Mouse (Mus musculus) mammary gland, adult 2 months (tissue): ENCODE measurements around the gene Tctex1d4. TPM values are rescaled to one million over a fixed set of nuclear protein-coding genes. Genes with fewer than 3 reads are reported as not detected.

Experiments used
- polyA plus RNA-seq: library from polyadenylated mRNA; depleted of rRNA; stranded (reverse); fragments of >200 nt; gene quantifications from 2 replicates; pipeline ENCODE4 v1.2.3, GENCODE M21; 2012; ENCODE audit warnings: low replicate concordance; rRNA removed

Tctex1d4 gene
- polyA plus RNA-seq: 0.24 and 0.92 TPM in 2 replicates

DNA sequence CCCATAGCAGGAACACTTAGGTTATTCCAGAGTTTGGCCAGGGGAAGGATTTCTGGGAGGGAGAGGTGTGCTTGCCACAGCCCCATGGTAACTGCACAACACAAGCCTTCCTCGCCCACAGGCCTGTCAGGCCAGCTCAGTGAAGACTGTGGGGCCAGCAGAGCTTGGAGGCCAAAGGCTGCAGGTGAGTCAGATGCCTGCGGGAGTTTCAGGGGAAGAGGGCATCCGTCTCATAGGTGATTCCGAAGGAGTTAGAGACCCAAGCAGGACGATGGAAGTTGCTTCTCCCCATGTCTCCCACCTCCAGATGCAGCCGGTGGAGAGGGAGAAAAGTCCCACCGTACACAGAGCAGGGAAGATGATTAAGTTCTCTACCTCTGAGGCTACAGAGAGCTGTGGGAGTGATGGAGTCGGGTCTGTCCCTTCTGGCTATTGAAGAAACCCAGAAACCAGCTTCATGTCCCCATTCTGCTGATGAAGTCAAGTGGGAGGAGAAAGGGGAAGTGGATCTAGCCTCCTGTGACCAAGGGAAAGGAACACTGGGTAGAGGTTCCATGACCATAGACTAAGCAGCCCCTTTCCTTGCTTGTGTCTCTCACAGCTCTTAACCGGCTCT lies at the start of gene Tctex1d4:
Tctex1d4 (plus strand) TSS at position 120 of the 616 bp plus-strand sequence.

DNA sequence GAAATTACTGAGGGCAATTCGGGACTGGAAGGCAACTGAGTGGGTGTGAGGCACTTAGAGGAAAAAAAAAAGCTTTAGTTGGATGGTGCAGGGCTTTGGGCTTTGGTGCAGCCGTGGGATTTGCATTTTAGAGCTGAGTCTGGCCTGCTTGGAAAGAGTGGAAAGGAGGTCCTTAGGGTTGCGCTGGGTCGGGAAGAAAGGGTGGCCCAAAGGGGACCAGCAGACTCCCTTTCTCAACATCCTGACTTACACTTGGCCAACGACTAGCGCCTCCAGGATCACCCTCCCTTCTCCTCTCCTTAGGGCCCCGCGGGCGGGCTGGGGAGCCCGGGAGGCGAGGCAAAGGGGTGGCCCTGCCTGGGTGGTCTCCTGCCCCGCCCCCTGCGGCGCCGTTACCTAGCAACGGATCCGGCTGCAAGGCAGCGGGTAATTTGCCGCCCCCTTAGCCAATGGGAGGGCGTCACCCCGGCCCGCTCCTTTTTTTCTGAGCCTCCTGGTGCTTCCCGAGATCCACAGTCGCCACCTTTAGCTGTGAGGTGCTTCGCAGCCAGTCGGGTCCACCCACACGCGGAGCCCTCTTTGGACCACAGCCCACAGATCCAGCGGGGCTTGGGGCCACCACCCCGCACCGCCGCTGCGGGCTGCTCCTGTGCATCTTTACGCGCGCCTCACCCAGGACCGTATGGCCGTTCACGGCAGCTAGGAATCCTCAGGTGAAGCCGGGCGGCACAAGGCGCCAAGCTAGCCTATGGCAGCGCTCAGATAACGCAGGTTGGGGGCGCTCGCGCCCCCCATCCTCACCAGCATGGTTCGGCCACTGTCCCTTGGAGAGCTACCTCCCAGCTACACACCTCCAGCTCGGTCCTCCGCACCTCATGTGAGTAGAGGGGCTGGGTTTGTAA lies 30.8 kb upstream of the Tctex1d4 start, which contains the start of gene Ptch2:
Ptch2 (plus strand) TSS at position 525 of the 902 bp plus-strand sequence.

DNA sequence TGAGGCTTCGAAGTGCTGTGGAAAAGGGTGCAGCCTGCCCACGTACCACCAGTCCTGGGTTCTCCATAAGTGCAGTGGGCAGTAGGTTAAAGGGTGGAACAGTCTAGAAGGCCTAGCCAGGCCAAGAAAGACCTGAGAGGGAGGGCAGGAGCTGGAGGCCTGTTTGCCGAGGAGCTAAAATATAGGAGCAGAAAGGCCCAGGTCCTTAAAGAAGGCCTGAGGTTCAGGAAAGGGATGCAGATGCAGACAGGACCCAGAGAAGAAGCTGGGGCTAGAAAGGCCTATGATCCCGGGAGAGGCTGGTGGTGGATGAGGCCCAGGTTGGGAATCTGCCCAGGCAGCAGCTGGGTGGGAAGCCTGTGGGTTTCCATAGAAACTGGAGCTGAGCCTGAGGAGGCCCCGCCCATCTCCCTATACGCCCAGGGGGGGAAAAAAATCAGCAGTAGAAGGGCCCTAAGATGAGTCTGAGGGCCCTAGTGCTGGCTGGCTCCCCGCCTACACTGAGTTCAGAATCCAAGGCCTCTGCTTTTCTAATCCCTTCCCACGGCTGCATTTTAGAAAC lies 1.2 kb upstream of the Tctex1d4 start, which contains the start of gene Btbd19:
Btbd19 (minus strand) TSS at position 378 of the 562 bp plus-strand sequence.

DNA sequence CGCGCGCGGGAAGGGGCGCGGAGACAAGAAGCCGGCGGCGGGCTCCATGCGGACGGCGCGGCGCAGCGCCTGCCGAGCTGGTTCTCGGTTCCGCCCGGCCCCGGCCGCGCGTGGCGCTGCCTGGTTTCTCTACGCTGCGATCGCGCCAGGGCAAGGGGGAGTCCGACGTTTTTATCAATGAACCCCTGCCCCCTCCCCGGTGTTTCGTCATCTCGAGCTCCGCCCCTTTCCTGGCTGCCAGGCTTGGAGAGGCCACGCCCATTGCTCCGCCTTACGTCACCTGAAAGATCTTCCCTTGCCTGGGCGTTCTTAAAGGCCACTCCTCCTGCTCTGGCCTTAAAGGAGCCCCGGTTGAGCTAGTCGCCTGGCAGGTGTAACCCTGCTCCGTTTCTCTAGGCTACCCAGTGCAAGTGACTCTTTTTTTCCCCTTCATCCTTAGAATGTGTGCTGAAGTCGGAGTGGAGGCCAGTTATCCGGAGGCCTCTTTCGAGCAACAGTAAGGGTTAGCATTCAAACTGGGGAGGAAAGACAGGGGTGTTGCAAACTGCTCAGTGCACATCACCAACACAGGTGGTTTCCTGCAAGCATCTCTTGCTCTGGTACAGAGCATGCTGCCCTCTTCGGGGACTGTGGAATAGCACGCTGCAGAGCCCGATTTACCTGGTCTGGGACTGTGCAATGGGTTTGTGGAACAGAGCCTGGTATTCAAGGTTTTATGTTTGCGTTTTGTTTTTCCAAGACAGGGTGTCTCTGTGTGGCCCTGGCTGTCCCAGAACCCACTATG lies 7.4 kb downstream of the Tctex1d4 start, which contains the start of gene Plk3:
Plk3 (minus strand) TSS at position 147 of the 784 bp plus-strand sequence.

DNA sequence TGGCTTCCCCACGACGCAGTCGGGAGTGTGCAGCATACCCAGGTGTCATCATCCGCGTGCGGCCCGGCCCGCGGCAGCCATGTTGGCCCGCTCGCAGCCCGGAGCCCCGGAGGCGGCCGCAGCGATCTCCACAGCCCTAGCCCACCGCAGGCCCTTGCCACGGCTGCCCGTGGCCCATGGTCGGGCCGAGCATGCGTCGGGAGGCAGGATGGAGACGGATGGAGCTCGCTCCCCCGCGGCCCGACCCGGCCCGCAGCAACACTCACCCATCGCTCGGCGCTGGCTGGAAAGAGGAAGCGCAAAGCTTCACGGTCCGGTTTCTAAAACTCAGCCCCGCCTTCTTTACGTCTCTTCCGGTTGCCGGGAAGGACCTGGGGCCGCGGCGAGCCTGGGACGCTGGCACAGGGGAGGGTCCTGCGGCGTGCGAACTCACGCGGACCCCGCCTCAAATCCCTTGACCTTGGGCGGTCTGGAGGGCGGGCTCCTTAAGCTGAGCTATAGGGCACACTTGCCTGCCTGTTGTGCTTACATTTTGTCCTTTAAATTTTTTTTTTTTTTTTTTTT lies 29.3 kb downstream of the Tctex1d4 start, which contains the start of gene Rps8:
Rps8 (minus strand) TSS at position 452 of the 564 bp plus-strand sequence.

Other genes starting within 250 kb of the Tctex1d4 start
- gene Zswim5, start 249.4 kb upstream of the Tctex1d4 start, polyA plus RNA-seq: 0.35 and 0.76 TPM in 2 replicates
- 59.4 and 86.6 TPM in 2 replicates for gene Urod, start 132.4 kb upstream of the Tctex1d4 start, polyA plus RNA-seq
- 58.6 and 76.9 TPM in 2 replicates for gene Hectd3, start 131.5 kb upstream of the Tctex1d4 start, polyA plus RNA-seq
- 4.5 and 12.2 TPM in 2 replicates for gene Eif2b3, start 107.4 kb upstream of the Tctex1d4 start, polyA plus RNA-seq
- gene Ptch2, start 30.7 kb upstream of the Tctex1d4 start, polyA plus RNA-seq: 18.6 and 27.1 TPM in 2 replicates
- gene Btbd19, start 1.1 kb upstream of the Tctex1d4 start, polyA plus RNA-seq: 13.6 and 23.0 TPM in 2 replicates
- gene Plk3, start 7.2 kb downstream of the Tctex1d4 start, polyA plus RNA-seq: 11.7 and 15.2 TPM in 2 replicates
- gene Rps8, start 29.4 kb downstream of the Tctex1d4 start, polyA plus RNA-seq: 496 TPM in 2 replicates
- gene Kif2c, start 55.8 kb downstream of the Tctex1d4 start, polyA plus RNA-seq: 0.75 and 0.90 TPM in 2 replicates
- gene Tmem53, start 125.2 kb downstream of the Tctex1d4 start, polyA plus RNA-seq: 76.0 and 76.7 TPM in 2 replicates
- 0.41 and 0.47 TPM in 2 replicates for gene Armh1, start 125.3 kb downstream of the Tctex1d4 start, polyA plus RNA-seq